Mouse (Mus musculus) lung, postnatal 0 days (tissue): Measurements from ENCODE around the gene Ube2s. TPM values are rescaled to one million over a fixed set of nuclear protein-coding genes. Genes with fewer than 3 reads are reported as not detected.
"Not testable (repeated sequence)": the region's sequence is repeated elsewhere in the genome, so short reads cannot be mapped to it uniquely, and the experiment has no call there.

Experiments
- ATAC-seq: fragments of 200-750 bp; cut with Nextera tagmentation; 2 replicates; pipeline ENCODE4 v1.8.0; 2017; ENCODE audit warnings: moderate library complexity
- DNase-seq: peaks from one replicate; pipeline ENCODE4 v3.0.0-alpha.2; 2016; ENCODE audit warnings: low spot score
- H3K27ac ChIP-seq: fragments of 300-500 bp; sonication (generic); 2 replicates; pipeline ENCODE4 v1.5.1; 2014; ENCODE audit warnings: antibody characterized with exemption, mild to moderate bottlenecking, low read length, mixed read lengths
- H3K27me3 ChIP-seq: fragments of 300-500 bp; sonication (generic); replicated peaks from 2 replicates; pipeline ENCODE4 v1.6.1; 2014; ENCODE audit warnings: low read length, mixed read lengths; ENCODE audit not compliant: insufficient read depth
- H3K36me3 ChIP-seq: fragments of 300-500 bp; sonication (generic); 2 replicates; pipeline ENCODE4 v1.6.1; 2014; ENCODE audit warnings: low read length, mixed read lengths; ENCODE audit not compliant: insufficient read depth
- H3K4me1 ChIP-seq: fragments of 300-500 bp; sonication (generic); 2 replicates; pipeline ENCODE4 v1.6.1; 2014; ENCODE audit warnings: antibody characterized with exemption, low read depth, low read length, mixed read lengths; ENCODE audit not compliant: insufficient read depth
- H3K4me2 ChIP-seq: fragments of 300-500 bp; sonication (generic); replicated peaks from 2 replicates; pipeline ENCODE4 v1.6.1; 2014; ENCODE audit warnings: low read depth, mild to moderate bottlenecking, low read length, moderate library complexity, mixed read lengths
- H3K4me3 ChIP-seq: fragments of 300-500 bp; sonication (generic); 2 replicates; pipeline ENCODE4 v1.5.1; 2014; ENCODE audit warnings: low read depth, low read length
- H3K9ac ChIP-seq: fragments of 300-500 bp; sonication (generic); replicated peaks from 2 replicates; pipeline ENCODE4 v1.6.1; 2014; ENCODE audit warnings: low read depth, mild to moderate bottlenecking
- H3K9me3 ChIP-seq: fragments of 300-500 bp; sonication (generic); 2 replicates; pipeline ENCODE4 v1.6.1; 2016; ENCODE audit warnings: low read length, mixed read lengths
- CTCF ChIP-seq: IDR thresholded peaks from 2 replicates; pipeline ENCODE4 v1.5.1; 2016; ENCODE audit warnings: antibody characterized with exemption, mild to moderate bottlenecking
- EP300 ChIP-seq: IDR thresholded peaks from 2 replicates; pipeline ENCODE4 v1.6.1; 2016; ENCODE audit warnings: antibody characterized with exemption, mild to moderate bottlenecking, control low read depth
- WGBS: fragments of 180-500 bp; shearing (Covaris S2); extraction: QIAGEN DNeasy Blood & Tissue Kit; methylation state at CpG from one replicate; pipeline ENCODE4 v1.1.7; 2014; 5-methylcytosine and 5-hydroxymethylcytosine counted together
- polyA plus RNA-seq: library from polyadenylated mRNA; unstranded; fragments of >200 nt; fragmentation: Nextera tagmentation; extraction: Ambion mirVana; gene quantifications from 2 replicates; pipeline ENCODE4 v1.2.1, GENCODE M21; 2015

The Ube2s gene
- polyA plus RNA-seq = 158 and 162 TPM in 2 replicates

- TF ChIP-seq EP300 = peak; percentile 72; the same call in 1 of the 2 replicates
- peak; percentile 44 for TF ChIP-seq CTCF
- peak within 1 kb of the TSS; percentile 94 for H3K9ac ChIP-seq
- no peaks in the 10 kb centered on the region for H3K27me3 ChIP-seq
- WGBS = under 1% methylated on average over 62 of the region's 62 CpGs
- peaks cover 2% of the 10 kb centered on the region; the same call in 1 of the 2 replicates for H3K4me1 ChIP-seq
- H3K36me3 ChIP-seq = no peaks in the 10 kb centered on the region; the same call in 1 of the 2 replicates
- DNase-seq (peak; percentile 100), ATAC-seq (peak; percentile 97)
- peak within 1 kb of the TSS; percentile 97 for H3K4me3 ChIP-seq
- peak within 1 kb of the TSS; percentile 78 for H3K4me2 ChIP-seq
- peak within 1 kb of the TSS; percentile 96 for H3K27ac ChIP-seq
- no peaks in the 10 kb centered on the region for H3K9me3 ChIP-seq
Observed at GRCm38 (mm10) chr7:4812303-4813104, at the start of gene Ube2s. TSS of gene Ube2s (minus strand) at chr7:4812590.

- not testable (repeated sequence) for H3K27me3 ChIP-seq, H3K36me3 ChIP-seq
- 68% methylated on average over 3 of the region's 3 CpGs for WGBS
Observed at GRCm38 (mm10) chr7:4860926-4861325, 48.5 kb upstream of the Ube2s start.

DNA sequence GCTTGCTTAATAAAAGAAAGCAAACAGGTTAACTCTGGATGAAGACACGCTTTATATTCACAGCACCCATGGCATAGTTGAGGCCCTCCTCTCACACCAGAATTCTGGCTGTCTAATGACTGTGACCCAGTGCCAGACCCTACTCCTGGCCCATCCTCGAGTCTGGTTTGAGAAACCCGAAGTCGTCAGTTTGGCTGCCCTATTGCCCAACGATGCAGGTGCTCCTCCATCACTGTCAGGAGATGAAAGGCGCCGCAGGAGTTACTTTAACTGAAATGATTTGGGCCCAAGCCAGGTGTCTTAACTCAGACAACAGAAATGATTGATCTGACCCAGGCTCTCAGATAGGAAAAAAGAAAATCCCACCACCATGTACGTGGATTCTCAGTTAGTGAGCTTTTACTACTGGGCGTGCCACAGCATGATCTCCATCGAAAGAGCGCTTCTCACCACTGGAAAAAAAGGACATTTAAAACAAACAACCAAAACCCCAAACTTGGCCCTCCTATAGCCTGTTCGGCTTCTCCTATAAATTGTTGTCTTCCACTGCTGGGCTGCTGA lies 47.1 kb upstream of the Ube2s start:
- 38% methylated on average over 12 of the region's 12 CpGs for WGBS
- H3K9ac ChIP-seq = no peak overlapping the region
- no peak for ATAC-seq
- H3K36me3 ChIP-seq = no peaks in the 10 kb centered on the region
- H3K27me3 ChIP-seq = no peaks in the 10 kb centered on the region
- no peak for DNase-seq
- no peak overlapping the region for H3K4me2 ChIP-seq
- TF ChIP-seq EP300 = no peak
- TF ChIP-seq CTCF = no peak
- peaks cover 6% of the 10 kb centered on the region; the same call in 1 of the 2 replicates for H3K4me1 ChIP-seq
- no peak overlapping the region for H3K4me3 ChIP-seq
- H3K27ac ChIP-seq = no peak overlapping the region
- no peaks in the 10 kb centered on the region for H3K9me3 ChIP-seq

More at GRCm38 (mm10) chr7:4860926-4861325, 48.5 kb upstream of the Ube2s start:
- H3K4me2 ChIP-seq, H3K4me1 ChIP-seq, H3K4me3 ChIP-seq, ATAC-seq, H3K9ac ChIP-seq, H3K27ac ChIP-seq, H3K9me3 ChIP-seq, DNase-seq: not testable (repeated sequence)

- no peak for DNase-seq
- H3K4me3 ChIP-seq = no peak overlapping the region
- TF ChIP-seq EP300 (no peak), CTCF (no peak)
- H3K27me3 ChIP-seq = no peaks in the 10 kb centered on the region
- no peaks in the 10 kb centered on the region for H3K9me3 ChIP-seq
- WGBS = 55% methylated on average over 7 of the region's 7 CpGs
- H3K4me2 ChIP-seq = no peak overlapping the region
- H3K4me1 ChIP-seq = no peaks in the 10 kb centered on the region
- H3K36me3 ChIP-seq = no peaks in the 10 kb centered on the region
- no peak overlapping the region for H3K27ac ChIP-seq
- ATAC-seq = no peak
- H3K9ac ChIP-seq = no peak overlapping the region
Observed at GRCm38 (mm10) chr7:4857321-4857720, 44.9 kb upstream of the Ube2s start.

- H3K4me2 ChIP-seq = no peak overlapping the region
- H3K36me3 ChIP-seq = no peaks in the 10 kb centered on the region
- DNase-seq = no peak
- H3K4me3 ChIP-seq = no peak overlapping the region
- TF ChIP-seq CTCF = no peak
- no peak for TF ChIP-seq EP300
- H3K9ac ChIP-seq = no peak overlapping the region
- no peak overlapping the region for H3K27ac ChIP-seq
- WGBS = 85% methylated on average over 9 of the region's 9 CpGs
- no peaks in the 10 kb centered on the region for H3K27me3 ChIP-seq
- no peak for ATAC-seq
- no peaks in the 10 kb centered on the region for H3K9me3 ChIP-seq
- H3K4me1 ChIP-seq = no peaks in the 10 kb centered on the region
Observed at GRCm38 (mm10) chr7:4856508-4856907, 44.1 kb upstream of the Ube2s start.

GRCm38 (mm10) chr7:4853613-4854012 lies 41.2 kb upstream of the Ube2s start:
- no peaks in the 10 kb centered on the region for H3K4me1 ChIP-seq
- DNase-seq (no peak), ATAC-seq (no peak)
- TF ChIP-seq EP300 = no peak
- TF ChIP-seq CTCF = no peak
- H3K9me3 ChIP-seq = no peaks in the 10 kb centered on the region
- no peak overlapping the region for H3K4me3 ChIP-seq
- no peaks in the 10 kb centered on the region for H3K36me3 ChIP-seq
- H3K4me2 ChIP-seq = no peak overlapping the region
- H3K9ac ChIP-seq = no peak overlapping the region
- H3K27me3 ChIP-seq = no peaks in the 10 kb centered on the region
- H3K27ac ChIP-seq = no peak overlapping the region
- WGBS = 67% methylated on average over 3 of the region's 3 CpGs
